Mouse (Mus musculus): ENCODE results near the gene Efhd1.

DNA sequence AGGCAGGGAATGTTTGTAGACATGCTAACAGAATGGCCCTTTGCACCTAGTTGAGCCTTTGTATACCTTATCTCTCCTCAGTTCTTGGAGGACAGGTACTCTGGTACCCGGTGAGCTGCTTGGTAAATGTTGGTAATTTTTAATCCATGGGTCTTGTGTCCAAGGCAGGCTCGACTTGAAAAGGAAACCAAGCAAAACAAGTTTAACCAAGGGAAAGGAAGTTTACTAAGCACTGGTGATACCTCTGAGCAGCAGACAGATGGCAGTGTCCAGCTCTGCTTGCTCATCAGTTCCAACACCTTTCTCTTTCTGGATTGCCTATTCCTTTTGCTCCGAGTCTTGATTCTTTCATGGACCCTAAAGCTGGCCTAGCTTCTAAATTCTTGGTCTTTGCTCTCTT lies 46.2 kb upstream of the Efhd1 start:
- TF ChIP-seq BHLHE40 (IDR thresholded peaks at IDR 0.05; ENCODE audit: borderline replicate concordance, low read depth, low read length) (no peak), E2F4 (IDR thresholded peaks at IDR 0.05; ENCODE audit: borderline replicate concordance, low read depth, low read length) (no peak), ETS1 (IDR thresholded peaks at IDR 0.05; ENCODE audit: low read depth, low read length) (no peak), POLR2A (IDR thresholded peaks at IDR 0.05; ENCODE audit: control insufficient read depth in 1 of 2, insufficient read depth in 1 of 2, low read depth in 1 of 2, low read length in 2 of 2, poor library complexity in 1 of 2) (no peak), CHD1 (IDR thresholded peaks at IDR 0.05; ENCODE audit: low read depth, low read length) (no peak), GATA1 (IDR thresholded peaks at IDR 0.05; ENCODE audit: low read depth, low read length) (no peak), MAX (IDR thresholded peaks at IDR 0.05; ENCODE audit: low read length) (no peak)
